In genomic region chr17:90196772-90197171, GRCm38 (mm10) we compare ENCODE assay signal across 17 mouse cellular contexts.
DNase-seq lines count a peak whose midpoint lies in the region; ATAC-seq lines count a peak whose summit lies in the region.
"Had no signal": no experiment of that assay in that cellular context is flagged by ENCODE, and none has a peak within 500 bp of the region (broad histone marks: within the 10 kb centered on the region; RNA-seq: fewer than 3 reads in every experiment).

No protein-coding gene starts in this region.

- H3K9me3 ChIP-seq in embryonic facial prominence, embryonic 14.5 days (ENCODE audit: control insufficient read depth, low read length) = no peaks in the 10 kb centered on the region
- no peaks in the 10 kb centered on the region for H3K9me3 ChIP-seq in embryonic facial prominence, embryonic 10.5 days
- no peaks in the 10 kb centered on the region for H3K9me3 ChIP-seq in neural tube, embryonic 14.5 days (ENCODE audit: control insufficient read depth, low read length)
- no peaks in the 10 kb centered on the region for H3K9me3 ChIP-seq in midbrain, embryonic 14.5 days (ENCODE audit: control insufficient read depth, low read length)
- H3K9me3 ChIP-seq: heart, embryonic 10.5 days; neural tube, embryonic 15.5 days had no signal

- no peak overlapping the region for H3K9ac ChIP-seq in embryonic facial prominence, embryonic 14.5 days (ENCODE audit: low read depth, low read length)
- H3K9ac ChIP-seq in neural tube, embryonic 14.5 days (replicated peaks; ENCODE audit: low read depth, low read length) = no peak overlapping the region
- no peak overlapping the region for H3K9ac ChIP-seq in midbrain, embryonic 14.5 days (replicated peaks; ENCODE audit: low read length)
- H3K9ac ChIP-seq: neural tube, embryonic 15.5 days had no signal

- no peak for ATAC-seq in embryonic facial prominence, embryonic 14.5 days (ENCODE audit: low read depth)
- ATAC-seq in neural tube, embryonic 14.5 days (ENCODE audit: low read depth) = peak; percentile 73; the same call in 1 of the 2 replicates
- ATAC-seq in midbrain, embryonic 14.5 days (ENCODE audit: low FRiP score, low TSS enrichment) = no peak
- no peak for ATAC-seq in erythroid progenitor cell, adult 5-6 weeks (replicated peaks; ENCODE audit: low FRiP score, poor library complexity, severe bottlenecking)

- no peak overlapping the region for H3K4me3 ChIP-seq in embryonic facial prominence, embryonic 14.5 days (ENCODE audit: low read depth, low read length)
- no peak overlapping the region for H3K4me3 ChIP-seq in embryonic facial prominence, embryonic 10.5 days
- H3K4me3 ChIP-seq in neural tube, embryonic 14.5 days (ENCODE audit: low read depth, low read length) = no peak overlapping the region
- no peak overlapping the region for H3K4me3 ChIP-seq in midbrain, embryonic 14.5 days (replicated peaks; ENCODE audit: low read depth, low read length)
- H3K4me3 ChIP-seq: erythroblast, embryonic 14.5 days; heart, embryonic 10.5 days; neural tube, embryonic 15.5 days had no signal

- peak; percentile 27 for DNase-seq in embryonic facial prominence, embryonic 14.5 days (ENCODE audit: low spot score)
- DNase-seq in embryonic facial prominence, embryonic 10.5 days (ENCODE audit: low spot score) = no peak
- no peak for DNase-seq in neural tube, embryonic 10.5 days (ENCODE audit: extremely low spot score, low spot score)
- peak; percentile 66 for DNase-seq in midbrain, embryonic 14.5 days
- no peak for DNase-seq in spleen, postnatal 36 days (ENCODE audit: low spot score in 2 of 2)
- DNase-seq: adrenal gland, postnatal 10 days; B cell, adult 2 months; cerebellum, adult 8-10 months; gastrocnemius, postnatal 14 days; heart, postnatal 10 days; lung, adult 2 months had no signal

- no peak overlapping the region for H3K27ac ChIP-seq in embryonic facial prominence, embryonic 14.5 days (replicated peaks; ENCODE audit: low read depth, low read length)
- no peak overlapping the region for H3K27ac ChIP-seq in embryonic facial prominence, embryonic 10.5 days (replicated peaks)
- no peak overlapping the region for H3K27ac ChIP-seq in neural tube, embryonic 14.5 days (ENCODE audit: low read depth, low read length)
- no peak overlapping the region for H3K27ac ChIP-seq in midbrain, embryonic 14.5 days (replicated peaks; ENCODE audit: low read depth, low read length)
- H3K27ac ChIP-seq: heart, embryonic 10.5 days; macrophage; neural tube, embryonic 15.5 days had no signal

- H3K27me3 ChIP-seq in embryonic facial prominence, embryonic 14.5 days (replicated peaks; ENCODE audit: control insufficient read depth, insufficient read depth, low read length) = no peaks in the 10 kb centered on the region
- no peaks in the 10 kb centered on the region for H3K27me3 ChIP-seq in embryonic facial prominence, embryonic 10.5 days (replicated peaks; ENCODE audit: low read depth, poor library complexity, severe bottlenecking)
- H3K27me3 ChIP-seq in neural tube, embryonic 14.5 days (ENCODE audit: control insufficient read depth, insufficient read depth, low read length) = no peaks in the 10 kb centered on the region
- H3K27me3 ChIP-seq in midbrain, embryonic 14.5 days (ENCODE audit: control insufficient read depth, insufficient read depth, low read length) = no peaks in the 10 kb centered on the region
- H3K27me3 ChIP-seq: neural tube, embryonic 15.5 days had no signal

- no peaks in the 10 kb centered on the region for H3K4me1 ChIP-seq in embryonic facial prominence, embryonic 14.5 days (ENCODE audit: control insufficient read depth, insufficient read depth, low read length)
- H3K4me1 ChIP-seq in embryonic facial prominence, embryonic 10.5 days = no peaks in the 10 kb centered on the region
- no peaks in the 10 kb centered on the region for H3K4me1 ChIP-seq in neural tube, embryonic 14.5 days (ENCODE audit: control insufficient read depth, insufficient read depth, low read length)
- H3K4me1 ChIP-seq in midbrain, embryonic 14.5 days (ENCODE audit: control insufficient read depth, insufficient read depth, low read length) = peaks cover 4% of the 10 kb centered on the region; the same call in 1 of the 2 replicates
- H3K4me1 ChIP-seq: heart, embryonic 10.5 days had no signal

- no peak overlapping the region for H3K4me2 ChIP-seq in embryonic facial prominence, embryonic 14.5 days (ENCODE audit: low read depth, low read length)
- no peak overlapping the region for H3K4me2 ChIP-seq in neural tube, embryonic 14.5 days (ENCODE audit: low read depth, low read length)
- no peak overlapping the region for H3K4me2 ChIP-seq in midbrain, embryonic 14.5 days (ENCODE audit: low read length)
- H3K4me2 ChIP-seq: neural tube, embryonic 15.5 days had no signal

- no peaks in the 10 kb centered on the region for H3K36me3 ChIP-seq in embryonic facial prominence, embryonic 14.5 days (ENCODE audit: control insufficient read depth, insufficient read depth, low read length)
- no peaks in the 10 kb centered on the region for H3K36me3 ChIP-seq in embryonic facial prominence, embryonic 10.5 days (replicated peaks)
- H3K36me3 ChIP-seq in neural tube, embryonic 14.5 days (ENCODE audit: control insufficient read depth, insufficient read depth, low read length) = no peaks in the 10 kb centered on the region
- H3K36me3 ChIP-seq in midbrain, embryonic 14.5 days (ENCODE audit: control insufficient read depth, insufficient read depth, low read length) = no peaks in the 10 kb centered on the region
- H3K36me3 ChIP-seq: heart, embryonic 10.5 days; neural tube, embryonic 15.5 days had no signal

- WGBS in embryonic facial prominence, embryonic 14.5 days = 0% methylated on average over 1 of the region's 1 CpGs
- 13% methylated on average over 1 of the region's 1 CpGs for WGBS in embryonic facial prominence, embryonic 10.5 days
- 8% methylated on average over 1 of the region's 1 CpGs for WGBS in neural tube, embryonic 14.5 days
- WGBS in midbrain, embryonic 14.5 days = 0% methylated on average over 1 of the region's 1 CpGs

Comparison
In these comparisons a context has a peak if more than half of its experiments do, and no peak if none do; other contexts are left out.
1. DNase-seq: peak in embryonic facial prominence, embryonic 14.5 days (single experiment) and midbrain, embryonic 14.5 days (single experiment); none in embryonic facial prominence, embryonic 10.5 days (single experiment), neural tube, embryonic 10.5 days (single experiment) and spleen, postnatal 36 days (0 of 2).